Comparison of ENCODE assay signal across 8 mouse cellular contexts in genomic region chr11:85234990-85235841, GRCm38 (mm10). TPM values are rescaled to one million over a fixed set of nuclear protein-coding genes. Genes with fewer than 3 reads are reported as not detected.
DNase-seq lines count a peak whose midpoint lies in the region; ATAC-seq and TF ChIP-seq lines count a peak whose summit lies in the region.

Appbp2 (minus strand) TSS chr11:85235130.

- peaks cover 9% of the 10 kb centered on the region; the same call in 1 of the 2 replicates for H3K36me3 ChIP-seq in ES-E14 (ENCODE audit: control insufficient read depth, insufficient read depth, low read length, poor library complexity, severe bottlenecking)
- H3K36me3 ChIP-seq in forebrain, embryonic 16.5 days (ENCODE audit: control insufficient read depth, insufficient read depth), result no peaks in the 10 kb centered on the region
- H3K36me3 ChIP-seq in lung, embryonic 14.5 days (ENCODE audit: insufficient read depth), result peaks cover 4% of the 10 kb centered on the region; the same call in 1 of the 2 replicates

- no peaks in the 10 kb centered on the region for H3K27me3 ChIP-seq in forebrain, embryonic 16.5 days (replicated peaks; ENCODE audit: control insufficient read depth, insufficient read depth, low read length)
- no peaks in the 10 kb centered on the region for H3K27me3 ChIP-seq in lung, embryonic 14.5 days (ENCODE audit: insufficient read depth, low read length)

- H3K27ac ChIP-seq in ES-E14 (ENCODE audit: insufficient read depth, low read depth, low read length, poor library complexity, severe bottlenecking), result peak within 1 kb of the TSS; percentile 91
- peak within 1 kb of the TSS; percentile 97 for H3K27ac ChIP-seq in forebrain, embryonic 16.5 days (ENCODE audit: low read length)
- peak within 1 kb of the TSS; percentile 98 for H3K27ac ChIP-seq in layer of hippocampus, adult 2 months
- peak within 1 kb of the TSS; percentile 99 for H3K27ac ChIP-seq in lung, embryonic 14.5 days (ENCODE audit: low read depth)
- peak within 1 kb of the TSS; percentile 91 for H3K27ac ChIP-seq in olfactory bulb, adult 2 months (ENCODE audit: insufficient read depth, low read depth, low read length)

- peak within 1 kb of the TSS; percentile 77 for H3K4me2 ChIP-seq in forebrain, embryonic 16.5 days (ENCODE audit: low read length)
- H3K4me2 ChIP-seq in lung, embryonic 14.5 days, result peak within 1 kb of the TSS; percentile 81

- DNase-seq in ES-E14 (ENCODE audit: low read depth, low spot score), result peak; percentile 87
- DNase-seq in cerebellum, adult 11-12 months, result peak; percentile 88
- DNase-seq in heart, postnatal 36 days, result peak; percentile 91 to 92
- DNase-seq in layer of hippocampus, adult 2 months (ENCODE audit: low spot score in 2 of 2), result peak; percentile 90 to 93
- DNase-seq in lung, embryonic 14.5 days, result peak; percentile 98
- peak; percentile 93 for DNase-seq in thymus, postnatal 0 days (ENCODE audit: low spot score)

- peak; percentile 98 for ATAC-seq in forebrain, embryonic 16.5 days
- ATAC-seq in lung, embryonic 14.5 days (ENCODE audit: insufficient read depth), result peak; percentile 97

- H3K4me3 ChIP-seq in ES-E14 (ENCODE audit: insufficient read depth in 1 of 2, low read depth in 1 of 2, low read length in 2 of 2, poor library complexity in 1 of 2, severe bottlenecking in 1 of 2), result peak within 1 kb of the TSS; percentile 86 to 96
- peak within 1 kb of the TSS; percentile 75 for H3K4me3 ChIP-seq in forebrain, embryonic 16.5 days (replicated peaks; ENCODE audit: low read length)
- peak within 1 kb of the TSS; percentile 67 for H3K4me3 ChIP-seq in layer of hippocampus, adult 2 months
- peak within 1 kb of the TSS; percentile 96 for H3K4me3 ChIP-seq in lung, embryonic 14.5 days (ENCODE audit: low read depth, low read length)
- H3K4me3 ChIP-seq in olfactory bulb, adult 2 months (ENCODE audit: insufficient read depth, low read depth, low read length), result peak within 1 kb of the TSS; percentile 71

- in situ Hi-C loops in ES-E14 (cut with MboI; ENCODE audit: low sequenced_read_pairs in 2 of 2, unreplicated experiment in 2 of 2), result no loop called here

- WGBS in forebrain, embryonic 16.5 days, result 6% methylated on average over 48 of the region's 48 CpGs
- WGBS in lung, embryonic 14.5 days, result 5% methylated on average over 48 of the region's 48 CpGs
- WGBS in olfactory bulb, adult 2 months, result 5% methylated on average over 48 of the region's 48 CpGs

- peak; percentile 84 for TF ChIP-seq POLR2A in olfactory bulb, adult 2 months (IDR thresholded peaks at IDR 0.05; ENCODE audit: insufficient read depth, low read depth, low read length)

- H3K4me1 ChIP-seq in ES-E14 (ENCODE audit: control insufficient read depth in 2 of 2, insufficient read depth in 2 of 2, low read length in 2 of 2, poor library complexity in 1 of 2), result peaks cover 4 to 7% of the 10 kb centered on the region in 2 experiments; a peak in 3 of 4 replicates
- peaks cover 11% of the 10 kb centered on the region for H3K4me1 ChIP-seq in forebrain, embryonic 16.5 days (replicated peaks; ENCODE audit: control insufficient read depth, insufficient read depth, low read length)
- no peaks in the 10 kb centered on the region for H3K4me1 ChIP-seq in lung, embryonic 14.5 days (ENCODE audit: insufficient read depth)
- peaks cover 6% of the 10 kb centered on the region for H3K4me1 ChIP-seq in olfactory bulb, adult 2 months (ENCODE audit: control insufficient read depth, insufficient read depth, low read length)

- H3K9ac ChIP-seq in ES-E14 (ENCODE audit: insufficient read depth, low read depth, low read length, poor library complexity, severe bottlenecking), result peak within 1 kb of the TSS; percentile 94
- H3K9ac ChIP-seq in forebrain, embryonic 16.5 days (replicated peaks; ENCODE audit: low read depth, low read length), result peak within 1 kb of the TSS; percentile 83
- peak within 1 kb of the TSS; percentile 93 for H3K9ac ChIP-seq in lung, embryonic 14.5 days

- intact Hi-C loops in heart, postnatal 36 days (cut with DNase I), result loop anchor here (2.0 to 5.0 kb wide), 2 partner anchors 76 to 93 kb away; partner anchors contain the start of genes Ppm1d and Usp32

- no peaks in the 10 kb centered on the region for H3K9me3 ChIP-seq in ES-E14 (ENCODE audit: control insufficient read depth, insufficient read depth, low read depth, low read length)
- no peaks in the 10 kb centered on the region for H3K9me3 ChIP-seq in forebrain, embryonic 16.5 days (ENCODE audit: control insufficient read depth, low read length)
- H3K9me3 ChIP-seq in lung, embryonic 14.5 days (ENCODE audit: low read depth, low read length), result no peaks in the 10 kb centered on the region

- TF ChIP-seq CTCF in layer of hippocampus, adult 2 months (conservative IDR thresholded peaks at IDR 0.05), result 0 out of 2 replicates have a peak, but pooled peaks have one; percentile 3
- TF ChIP-seq CTCF in lung, embryonic 14.5 days (IDR thresholded peaks at IDR 0.05; ENCODE audit: low read depth), result no peak
- TF ChIP-seq CTCF in olfactory bulb, adult 2 months (IDR thresholded peaks at IDR 0.05; ENCODE audit: insufficient read depth, low read depth, low read length), result no peak

TF ChIP-seq in ES-E14, 5 proteins besides CTCF, POLR2A, EP300 and RAD21:
- no peak for TF ChIP-seq ZC3H11A (IDR thresholded peaks at IDR 0.05; ENCODE audit: borderline replicate concordance, low read depth, low read length)
- TF ChIP-seq HCFC1 (IDR thresholded peaks at IDR 0.05; ENCODE audit: borderline replicate concordance, insufficient read depth, low read length), result peak; percentile 70; the same call in 1 of the 2 replicates
- peak; percentile 12; the same call in 1 of the 2 replicates for TF ChIP-seq CHD2 (IDR thresholded peaks at IDR 0.05; ENCODE audit: low read depth, low read length)

RNA-seq across cellular contexts. Expression of gene Appbp2, which starts in this region (rescaled TPM):
- total RNA-seq in ES-E14 (2012; rRNA removed), result 23.6 and 37.2 TPM in 2 replicates
- 49.1 and 54.2 TPM in 2 replicates for polyA plus RNA-seq in forebrain, embryonic 16.5 days (2015; fragmentation: Nextera tagmentation; extraction: Ambion mirVana)
- total RNA-seq in heart, postnatal 36 days (2021), result 10 to 100 TPM; 14.7 to 16.8 TPM
- 10 to 100 TPM; 47.8 to 48.8 TPM for total RNA-seq in layer of hippocampus, adult 2 months (2021)
- 53.8 and 54.1 TPM in 2 replicates for polyA plus RNA-seq in lung, embryonic 14.5 days (2014; fragmentation: Nextera tagmentation; extraction: Ambion mirVana)
- polyA plus RNA-seq in olfactory bulb, adult 2 months (2012; ENCODE audit: insufficient read depth, insufficient read length, low replicate concordance, missing spikeins), result not detected in 2 replicates
- 27.7 and 33.3 TPM in 2 replicates for polyA plus RNA-seq in thymus, postnatal 0 days (2015; fragmentation: Nextera tagmentation; extraction: Ambion mirVana)

Comparison
In these comparisons a context has a peak if more than half of its experiments do, and no peak if none do; other contexts are left out.
1. Peak in every context shown above with its lines: DNase-seq, ATAC-seq, H3K4me3 ChIP-seq and H3K27ac ChIP-seq.